Mouse (Mus musculus) intestine, postnatal 0 days (tissue): ENCODE measurements around the gene Mboat1. TPM values are rescaled to one million over a fixed set of nuclear protein-coding genes. Genes with fewer than 3 reads are reported as not detected.

Source experiments
- ATAC-seq: fragments of 200-750 bp; cut with Nextera tagmentation; 2 replicates; pipeline ENCODE4 v1.8.0; 2017; ENCODE audit warnings: mild to moderate bottlenecking, moderate TSS enrichment, moderate library complexity
- H3K27ac ChIP-seq: fragments of 300-500 bp; sonication (generic); 2 replicates; pipeline ENCODE4 v1.5.1; 2014; ENCODE audit warnings: mild to moderate bottlenecking, low read depth, low read length, moderate library complexity
- H3K27me3 ChIP-seq: fragments of 300-500 bp; sonication (generic); replicated peaks from 2 replicates; pipeline ENCODE4 v1.6.1; 2014; ENCODE audit warnings: low read length, mixed read lengths; ENCODE audit not compliant: control insufficient read depth, insufficient read depth
- H3K36me3 ChIP-seq: fragments of 300-500 bp; sonication (generic); 2 replicates; pipeline ENCODE4 v1.6.1; 2014; ENCODE audit warnings: mild to moderate bottlenecking, moderate library complexity; ENCODE audit not compliant: control insufficient read depth, insufficient read depth
- H3K4me1 ChIP-seq: fragments of 300-500 bp; sonication (generic); replicated peaks from 2 replicates; pipeline ENCODE4 v1.6.1; 2014; ENCODE audit warnings: antibody characterized with exemption, low read length, mixed read lengths; ENCODE audit not compliant: control insufficient read depth, insufficient read depth
- H3K4me2 ChIP-seq: fragments of 300-500 bp; sonication (generic); replicated peaks from 2 replicates; pipeline ENCODE4 v1.6.1; 2014; ENCODE audit warnings: low read depth, mild to moderate bottlenecking, moderate library complexity
- H3K4me3 ChIP-seq: fragments of 300-500 bp; sonication (generic); 2 replicates; pipeline ENCODE4 v1.5.1; 2014; ENCODE audit warnings: low read depth, low read length
- H3K9ac ChIP-seq: fragments of 300-500 bp; sonication (generic); 2 replicates; pipeline ENCODE4 v1.6.1; 2014; ENCODE audit warnings: mild to moderate bottlenecking, low read depth, low read length
- H3K9me3 ChIP-seq: fragments of 300-500 bp; sonication (generic); 2 replicates; pipeline ENCODE4 v1.6.1; 2016; ENCODE audit warnings: mixed run types; ENCODE audit not compliant: control insufficient read depth
- CTCF ChIP-seq: sonication (generic); IDR thresholded peaks from 2 replicates; pipeline ENCODE4 v1.5.1; 2016; ENCODE audit warnings: low read depth, mild to moderate bottlenecking, control low read depth, antibody characterized with exemption, moderate library complexity
- WGBS: fragments of 180-500 bp; shearing (Covaris S2); extraction: QIAGEN DNeasy Blood & Tissue Kit; methylation state at CpG from one replicate; pipeline ENCODE4 v1.1.7; 2014; 5-methylcytosine and 5-hydroxymethylcytosine counted together
- polyA plus RNA-seq: library from polyadenylated mRNA; unstranded; fragments of >200 nt; fragmentation: Nextera tagmentation; extraction: Ambion mirVana; gene quantifications from 2 replicates; pipeline ENCODE4 v1.2.1, GENCODE M21; 2015

The Mboat1 gene
- polyA plus RNA-seq, 1 experiment from 2014 or later: 13.6 TPM

GRCm38 (mm10) chr13:30136923-30137629, 787 bp downstream of the Mboat1 start:
- Histone ChIP-seq H3K4me1 (no peaks in the 10 kb centered on the region), H3K27ac (no peak overlapping the region), H3K4me3 (peak overlapping the region; percentile 73), H3K9ac (peak overlapping the region; percentile 64), H3K27me3 (no peaks in the 10 kb centered on the region), H3K36me3 (no peaks in the 10 kb centered on the region), H3K9me3 (no peaks in the 10 kb centered on the region), H3K4me2 (peak overlapping the region; percentile 99)
- no peak for TF ChIP-seq CTCF
- ATAC-seq: no peak
- WGBS: 21% methylated on average over 13 of the region's 13 CpGs

GRCm38 (mm10) chr13:30137951-30138350, 1.7 kb downstream of the Mboat1 start:
- H3K36me3 ChIP-seq: no peaks in the 10 kb centered on the region
- no peak overlapping the region for H3K9ac ChIP-seq
- no peak overlapping the region for H3K27ac ChIP-seq
- H3K4me3 ChIP-seq: peak overlapping the region; percentile 73
- no peaks in the 10 kb centered on the region for H3K27me3 ChIP-seq
- WGBS: 35% methylated on average over 6 of the region's 6 CpGs
- ATAC-seq: peak; percentile 42; the same call in 1 of the 2 replicates
- TF ChIP-seq CTCF: no peak
- no peaks in the 10 kb centered on the region for H3K4me1 ChIP-seq
- peak overlapping the region; percentile 99 for H3K4me2 ChIP-seq
- no peaks in the 10 kb centered on the region for H3K9me3 ChIP-seq

GRCm38 (mm10) chr13:30140149-30140548, 3.9 kb downstream of the Mboat1 start:
- Histone ChIP-seq H3K27ac (no peak overlapping the region), H3K4me2 (no peak overlapping the region), H3K9me3 (no peaks in the 10 kb centered on the region), H3K4me1 (no peaks in the 10 kb centered on the region), H3K27me3 (no peaks in the 10 kb centered on the region), H3K9ac (no peak overlapping the region), H3K36me3 (no peaks in the 10 kb centered on the region), H3K4me3 (no peak overlapping the region)
- no peak for ATAC-seq
- whole genome bisulfite sequencing: 87% methylated on average over 5 of the region's 5 CpGs
- TF ChIP-seq CTCF: no peak

- Histone ChIP-seq H3K9me3 (no peaks in the 10 kb centered on the region), H3K27me3 (no peaks in the 10 kb centered on the region), H3K4me3 (no peak overlapping the region), H3K36me3 (no peaks in the 10 kb centered on the region), H3K4me2 (no peak overlapping the region), H3K27ac (no peak overlapping the region), H3K9ac (no peak overlapping the region), H3K4me1 (no peaks in the 10 kb centered on the region)
- 83% methylated on average over 12 of the region's 12 CpGs for WGBS
- TF ChIP-seq CTCF: no peak
- ATAC-seq: no peak
These were observed 4.4 kb downstream of the Mboat1 start for GRCm38 (mm10) chr13:30140646-30141045.

GRCm38 (mm10) chr13:30141996-30142395, 5.7 kb downstream of the Mboat1 start:
- peaks cover 6% of the 10 kb centered on the region; the same call in 1 of the 2 replicates for H3K4me1 ChIP-seq
- 96% methylated on average over 5 of the region's 5 CpGs for WGBS
- TF ChIP-seq CTCF: no peak
- H3K9ac ChIP-seq: no peak overlapping the region
- no peak for ATAC-seq
- H3K9me3 ChIP-seq: no peaks in the 10 kb centered on the region
- H3K4me2 ChIP-seq: no peak overlapping the region
- H3K4me3 ChIP-seq: no peak overlapping the region
- H3K36me3 ChIP-seq: no peaks in the 10 kb centered on the region
- no peak overlapping the region for H3K27ac ChIP-seq
- no peaks in the 10 kb centered on the region for H3K27me3 ChIP-seq

GRCm38 (mm10) chr13:30146468-30146867, 10.2 kb downstream of the Mboat1 start:
- Histone ChIP-seq H3K9me3 (no peaks in the 10 kb centered on the region), H3K9ac (no peak overlapping the region), H3K4me1 (peaks cover 12% of the 10 kb centered on the region; the same call in 1 of the 2 replicates), H3K27ac (no peak overlapping the region), H3K4me3 (no peak overlapping the region), H3K27me3 (no peaks in the 10 kb centered on the region), H3K4me2 (peak overlapping the region; percentile 49), H3K36me3 (no peaks in the 10 kb centered on the region)
- WGBS: 42% methylated on average over 6 of the region's 6 CpGs
- no peak for TF ChIP-seq CTCF
- ATAC-seq: no peak
